In the genomic region with DNA sequence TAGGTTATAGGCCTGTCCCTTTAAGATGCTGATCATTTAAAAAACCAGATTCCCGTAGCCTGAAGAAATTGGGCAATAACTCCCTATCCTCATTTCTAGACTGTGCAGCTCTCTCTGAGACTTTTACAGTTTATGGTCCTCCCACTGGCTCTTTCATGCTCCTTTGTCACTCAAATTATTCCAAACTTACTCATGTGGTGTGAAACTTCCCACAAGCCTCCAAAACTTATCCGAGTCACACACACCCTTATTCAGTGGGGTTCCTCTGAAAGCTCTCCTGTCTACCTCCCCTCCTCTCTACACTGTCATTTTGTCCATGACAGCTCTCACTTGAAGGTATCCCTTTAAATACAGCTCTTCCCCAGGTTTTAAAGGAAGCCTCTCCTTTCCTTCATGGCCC, we compare ENCODE assay signal across 41 mouse cellular contexts. TPM values are rescaled to one million over a fixed set of nuclear protein-coding genes. Genes with fewer than 3 reads are reported as not detected.
"Had no signal": no experiment of that assay in that cellular context is flagged by ENCODE, and none has a peak within 500 bp of the region (broad histone marks: within the 10 kb centered on the region; RNA-seq: fewer than 3 reads in every experiment).

No protein-coding gene starts in this region.

- H3K27ac ChIP-seq: heart, embryonic 10.5 days; hindbrain, embryonic 10.5 days; hindbrain, embryonic 12.5 days; hindbrain, embryonic 14.5 days; intestine, embryonic 15.5 days; left cerebral cortex, adult 2 months; limb, embryonic 10.5 days; limb, embryonic 12.5 days; liver, embryonic 13.5 days had no signal

- H3K4me1 ChIP-seq: heart, embryonic 10.5 days; heart, embryonic 12.5 days; hindbrain, embryonic 12.5 days; intestine, embryonic 15.5 days; limb, embryonic 10.5 days; limb, embryonic 12.5 days; liver, embryonic 13.5 days had no signal

- H3K4me3 ChIP-seq: heart, embryonic 10.5 days; heart, embryonic 12.5 days; hindbrain, embryonic 10.5 days; hindbrain, embryonic 12.5 days; intestine, embryonic 15.5 days; left cerebral cortex, adult 2 months; limb, embryonic 10.5 days; limb, embryonic 12.5 days; liver, embryonic 13.5 days had no signal

- DNase-seq: gastrocnemius, postnatal 14 days; gastrocnemius, postnatal 36 days; heart, adult 18-20 months; heart, postnatal 10 days; heart, postnatal 4 days; kidney, adult 18-20 months; kidney, adult 8-10 months; kidney, postnatal 10 days; kidney, postnatal 25 days; kidney, postnatal 4 days; liver; liver, embryonic 13.5 days had no signal

- H3K36me3 ChIP-seq: heart, embryonic 10.5 days; heart, embryonic 12.5 days; hindbrain, embryonic 10.5 days; hindbrain, embryonic 12.5 days; intestine, embryonic 15.5 days; limb, embryonic 10.5 days; limb, embryonic 12.5 days; liver, embryonic 13.5 days had no signal

- H3K9me3 ChIP-seq: heart, embryonic 10.5 days; heart, embryonic 12.5 days; hindbrain, embryonic 10.5 days; hindbrain, embryonic 12.5 days; intestine, embryonic 15.5 days; limb, embryonic 10.5 days; limb, embryonic 12.5 days; liver, embryonic 13.5 days had no signal

- H3K9ac ChIP-seq: heart, embryonic 12.5 days; hindbrain, embryonic 12.5 days; hindbrain, embryonic 14.5 days; intestine, embryonic 15.5 days; limb, embryonic 12.5 days; liver, embryonic 13.5 days had no signal

- H3K27me3 ChIP-seq: hindbrain, embryonic 12.5 days; intestine, embryonic 15.5 days; limb, embryonic 12.5 days; liver, embryonic 13.5 days had no signal

- ATAC-seq: hindbrain, embryonic 16.5 days; inflammation-experienced regulatory T-cells, adult 6 months; intestine, embryonic 15.5 days; intestine, postnatal 0 days had no signal

- H3K4me2 ChIP-seq: heart, embryonic 12.5 days; hindbrain, embryonic 12.5 days; hindbrain, embryonic 14.5 days; intestine, embryonic 15.5 days; limb, embryonic 12.5 days; liver, embryonic 11.5 days; liver, embryonic 13.5 days had no signal

RNA-seq across cellular contexts. Expression of a gene that starts 46.0 kb away (rescaled TPM):
- total RNA-seq: gastrocnemius, adult 18-20 months; gastrocnemius, adult 8-10 months; gastrocnemius, postnatal 14 days; gastrocnemius, postnatal 36 days; granulocyte monocyte progenitor cell, adult 5-6 weeks; heart, adult 18-20 months; heart, adult 8-10 months; heart, postnatal 10 days; heart, postnatal 25 days; heart, postnatal 4 days; layer of hippocampus, adult 8-10 months; layer of hippocampus, postnatal 10 days; layer of hippocampus, postnatal 25 days; left cerebral cortex, adult 2 months; left cerebral cortex, postnatal 14 days; left cerebral cortex, postnatal 36 days had no signal
- polyA plus RNA-seq: frontal cortex, adult 2 months; heart, embryonic 10.5 days; heart, embryonic 12.5 days; heart, embryonic 14.5 days; heart, embryonic 16.5 days; hindbrain, embryonic 10.5 days; hindbrain, embryonic 12.5 days; hindbrain, embryonic 14.5 days; hindbrain, embryonic 16.5 days; inflammation-experienced regulatory T-cells, adult 6 months; intestine, embryonic 15.5 days; intestine, postnatal 0 days; kidney, embryonic 14.5 days; kidney, embryonic 16.5 days; limb, embryonic 10.5 days; limb, embryonic 12.5 days; limb, embryonic 14.5 days; liver, embryonic 11.5 days; liver, embryonic 13.5 days had no signal

RNA-seq across cellular contexts. Expression of a gene that starts 46.4 kb away (rescaled TPM):
- total RNA-seq: granulocyte monocyte progenitor cell, adult 5-6 weeks had no signal
- polyA plus RNA-seq: inflammation-experienced regulatory T-cells, adult 6 months had no signal
